Mouse (Mus musculus): ENCODE results near the gene Manea. TPM values are rescaled to one million over a fixed set of nuclear protein-coding genes. Genes with fewer than 3 reads are reported as not detected.
"Not testable (repeated sequence)": the region's sequence is repeated elsewhere in the genome, so short reads cannot be mapped to it uniquely, and the experiment has no call there.

The Manea gene
- polyA plus RNA-seq (2016; fragmentation: Nextera tagmentation; extraction: Ambion mirVana), result 6.7 and 7.0 TPM in 2 replicates

GRCm38 (mm10) chr4:26346443-26347106, at the start of gene Manea:
Gene Manea, minus strand, starts transcription at chr4:26346891.
- Histone ChIP-seq H3K27me3 (replicated peaks) (no peaks in the 10 kb centered on the region), H3K4me3 (peak within 1 kb of the TSS; percentile 81), H3K36me3 (no peaks in the 10 kb centered on the region), H3K4me1 (peaks cover 9% of the 10 kb centered on the region), H3K27ac (peak within 1 kb of the TSS; percentile 80), H3K9me3 (replicated peaks) (no peaks in the 10 kb centered on the region), H3K9ac (peak within 1 kb of the TSS; percentile 87), H3K4me2 (peak within 1 kb of the TSS; percentile 73)
- WGBS (ENCODE audit: insufficient replicate concordance), result under 1% methylated on average over 52 of the region's 52 CpGs
- peak; percentile 99 for ATAC-seq

- Histone ChIP-seq H3K9ac (no peak overlapping the region), H3K36me3 (no peaks in the 10 kb centered on the region), H3K9me3 (replicated peaks) (no peaks in the 10 kb centered on the region), H3K27ac (no peak overlapping the region), H3K4me1 (no peaks in the 10 kb centered on the region), H3K4me2 (no peak overlapping the region), H3K27me3 (replicated peaks) (no peaks in the 10 kb centered on the region), H3K4me3 (no peak overlapping the region)
- WGBS (ENCODE audit: insufficient replicate concordance), result 72% methylated on average over 2 of the region's 2 CpGs
- ATAC-seq, result no peak
Observed at GRCm38 (mm10) chr4:26354616-26355015, 7.9 kb upstream of the Manea start.

GRCm38 (mm10) chr4:26353643-26354231, 7.0 kb upstream of the Manea start:
- H3K27ac ChIP-seq, result no peak overlapping the region
- 20% methylated on average over 2 of the region's 2 CpGs for WGBS (ENCODE audit: insufficient replicate concordance)
- ATAC-seq, result no peak

GRCm38 (mm10) chr4:26347239-26347638, 548 bp upstream of the Manea start:
- Histone ChIP-seq H3K4me2 (no peak overlapping the region), H3K27me3 (replicated peaks) (no peaks in the 10 kb centered on the region), H3K9me3 (replicated peaks) (no peaks in the 10 kb centered on the region), H3K27ac (no peak overlapping the region), H3K4me3 (no peak overlapping the region), H3K36me3 (no peaks in the 10 kb centered on the region), H3K4me1 (peaks cover 9% of the 10 kb centered on the region), H3K9ac (no peak overlapping the region)
- 46% methylated on average over 2 of the region's 2 CpGs for WGBS (ENCODE audit: insufficient replicate concordance)
- no peak for ATAC-seq

More at GRCm38 (mm10) chr4:26353643-26354231, 7.0 kb upstream of the Manea start:
- H3K9ac ChIP-seq, result no peak overlapping the region
- no peak overlapping the region for H3K4me3 ChIP-seq
- H3K4me1 ChIP-seq, result no peaks in the 10 kb centered on the region
- H3K4me2 ChIP-seq, result no peak overlapping the region
- H3K27me3 ChIP-seq (replicated peaks), result no peaks in the 10 kb centered on the region
- no peaks in the 10 kb centered on the region for H3K36me3 ChIP-seq
- no peaks in the 10 kb centered on the region for H3K9me3 ChIP-seq (replicated peaks)

- Histone ChIP-seq H3K27me3 (replicated peaks) (no peaks in the 10 kb centered on the region), H3K36me3 (no peaks in the 10 kb centered on the region), H3K9me3 (replicated peaks) (no peaks in the 10 kb centered on the region), H3K27ac (peak overlapping the region; percentile 80), H3K9ac (peak overlapping the region; percentile 87), H3K4me1 (peaks cover 9% of the 10 kb centered on the region), H3K4me3 (peak overlapping the region; percentile 81), H3K4me2 (peak overlapping the region; percentile 73)
- WGBS (ENCODE audit: insufficient replicate concordance), result 2% methylated on average over 16 of the region's 16 CpGs
- no peak for ATAC-seq
Observed at GRCm38 (mm10) chr4:26345741-26346442, 799 bp downstream of the Manea start.

GRCm38 (mm10) chr4:26345080-26345479, 1.6 kb downstream of the Manea start:
- Histone ChIP-seq H3K4me3 (peak overlapping the region; percentile 5), H3K27me3 (replicated peaks) (no peaks in the 10 kb centered on the region), H3K36me3 (no peaks in the 10 kb centered on the region; the same call in 1 of the 2 replicates), H3K9me3 (replicated peaks) (no peaks in the 10 kb centered on the region), H3K4me1 (peaks cover 9% of the 10 kb centered on the region), H3K27ac (no peak overlapping the region), H3K9ac (peak overlapping the region; percentile 87; the same call in 1 of the 2 replicates), H3K4me2 (peak overlapping the region; percentile 73)
- no peak for ATAC-seq
- WGBS (ENCODE audit: insufficient replicate concordance), result 60% methylated on average over 3 of the region's 3 CpGs

- no peak for ATAC-seq
- no peaks in the 10 kb centered on the region for H3K27me3 ChIP-seq (replicated peaks)
- no peaks in the 10 kb centered on the region for H3K9me3 ChIP-seq (replicated peaks)
- peaks cover 6% of the 10 kb centered on the region; the same call in 1 of the 2 replicates for H3K36me3 ChIP-seq
- no peak overlapping the region for H3K4me3 ChIP-seq
- H3K4me2 ChIP-seq, result no peak overlapping the region
- no peak overlapping the region for H3K9ac ChIP-seq
- H3K4me1 ChIP-seq, result peaks cover 9% of the 10 kb centered on the region
- no peak overlapping the region for H3K27ac ChIP-seq
Observed at GRCm38 (mm10) chr4:26342346-26342745, 4.3 kb downstream of the Manea start.

- Histone ChIP-seq H3K4me2 (no peak overlapping the region), H3K27ac (no peak overlapping the region), H3K4me3 (no peak overlapping the region), H3K9ac (no peak overlapping the region), H3K36me3 (peaks cover 6% of the 10 kb centered on the region; the same call in 1 of the 2 replicates), H3K4me1 (no peaks in the 10 kb centered on the region), H3K27me3 (replicated peaks) (no peaks in the 10 kb centered on the region), H3K9me3 (replicated peaks) (no peaks in the 10 kb centered on the region)
- 70% methylated on average over 5 of the region's 5 CpGs for WGBS (ENCODE audit: insufficient replicate concordance)
- no peak for ATAC-seq
Observed at GRCm38 (mm10) chr4:26338604-26339003, 8.1 kb downstream of the Manea start.

- Histone ChIP-seq H3K4me3 (no peak overlapping the region), H3K27ac (no peak overlapping the region), H3K4me2 (no peak overlapping the region), H3K36me3 (peaks cover 6% of the 10 kb centered on the region; the same call in 1 of the 2 replicates), H3K27me3 (replicated peaks) (no peaks in the 10 kb centered on the region), H3K9me3 (replicated peaks) (no peaks in the 10 kb centered on the region), H3K9ac (no peak overlapping the region), H3K4me1 (no peaks in the 10 kb centered on the region)
- ATAC-seq, result no peak
- 78% methylated on average over 5 of the region's 5 CpGs for WGBS (ENCODE audit: insufficient replicate concordance)
Observed at GRCm38 (mm10) chr4:26336563-26336962, 10.1 kb downstream of the Manea start.

GRCm38 (mm10) chr4:26304731-26305130, 42.0 kb downstream of the Manea start:
- not testable (repeated sequence) for H3K27ac ChIP-seq; H3K9ac ChIP-seq; H3K27me3 ChIP-seq (replicated peaks); H3K9me3 ChIP-seq (replicated peaks); ATAC-seq; H3K4me3 ChIP-seq; H3K4me1 ChIP-seq; H3K4me2 ChIP-seq; H3K36me3 ChIP-seq
- WGBS (ENCODE audit: insufficient replicate concordance), result 67% methylated on average over 1 of the region's 1 CpGs

- Histone ChIP-seq H3K9me3 (replicated peaks) (no peaks in the 10 kb centered on the region), H3K4me1 (no peaks in the 10 kb centered on the region), H3K4me3 (no peak overlapping the region), H3K27me3 (replicated peaks) (no peaks in the 10 kb centered on the region), H3K36me3 (no peaks in the 10 kb centered on the region), H3K9ac (no peak overlapping the region), H3K4me2 (no peak overlapping the region), H3K27ac (no peak overlapping the region)
- no peak for ATAC-seq
- 20% methylated on average over 1 of the region's 1 CpGs for WGBS (ENCODE audit: insufficient replicate concordance)
Observed at GRCm38 (mm10) chr4:26277112-26277716, 69.5 kb downstream of the Manea start.

- Histone ChIP-seq H3K27ac (no peak overlapping the region), H3K9ac (no peak overlapping the region), H3K4me3 (no peak overlapping the region), H3K36me3 (no peaks in the 10 kb centered on the region), H3K9me3 (replicated peaks) (no peaks in the 10 kb centered on the region), H3K4me2 (no peak overlapping the region), H3K4me1 (no peaks in the 10 kb centered on the region), H3K27me3 (replicated peaks) (no peaks in the 10 kb centered on the region)
- no peak for ATAC-seq
Observed at GRCm38 (mm10) chr4:26276264-26276663, 70.4 kb downstream of the Manea start.

All from liver, embryonic 12.5 days (tissue).